ENCODE assay signal across 10 mouse cellular contexts in genomic region chr3:135505369-135505909, GRCm38 (mm10). TPM values are rescaled to one million over a fixed set of nuclear protein-coding genes. Genes with fewer than 3 reads are reported as not detected.
DNase-seq lines count a peak whose midpoint lies in the region; ATAC-seq and TF ChIP-seq lines count a peak whose summit lies in the region.
"Had no signal": no experiment of that assay in that cellular context is flagged by ENCODE, and none has a peak within 500 bp of the region (broad histone marks: within the 10 kb centered on the region; RNA-seq: fewer than 3 reads in every experiment).

No protein-coding gene starts in this region.

- no peaks in the 10 kb centered on the region for H3K4me1 ChIP-seq in hindbrain, embryonic 11.5 days (replicated peaks; ENCODE audit: control insufficient read depth, insufficient read depth, low read length)
- no peaks in the 10 kb centered on the region for H3K4me1 ChIP-seq in hindbrain, embryonic 12.5 days
- H3K4me1 ChIP-seq in E14TG2a.4 (replicated peaks; ENCODE audit: low read depth, low read length) = peaks cover 56% of the 10 kb centered on the region
- H3K4me1 ChIP-seq: embryonic facial prominence, embryonic 13.5 days had no signal

- H3K4me2 ChIP-seq in hindbrain, embryonic 11.5 days (replicated peaks; ENCODE audit: low read depth, low read length) = no peak overlapping the region
- no peak overlapping the region for H3K4me2 ChIP-seq in hindbrain, embryonic 12.5 days (replicated peaks)
- H3K4me2 ChIP-seq: embryonic facial prominence, embryonic 13.5 days; limb, embryonic 15.5 days had no signal

- no peak overlapping the region for H3K4me3 ChIP-seq in hindbrain, embryonic 11.5 days (ENCODE audit: low read depth, low read length)
- H3K4me3 ChIP-seq in hindbrain, embryonic 12.5 days = no peak overlapping the region
- peak overlapping the region; percentile 65 for H3K4me3 ChIP-seq in E14TG2a.4 (replicated peaks; ENCODE audit: low read length)
- H3K4me3 ChIP-seq: embryonic facial prominence, embryonic 13.5 days; limb, embryonic 15.5 days had no signal

- WGBS in hindbrain, embryonic 11.5 days = 59% methylated on average over 10 of the region's 10 CpGs
- WGBS in hindbrain, embryonic 12.5 days = 61% methylated on average over 10 of the region's 10 CpGs

- no peak overlapping the region for H3K9ac ChIP-seq in hindbrain, embryonic 11.5 days (ENCODE audit: low read depth, low read length)
- no peak overlapping the region for H3K9ac ChIP-seq in hindbrain, embryonic 12.5 days
- H3K9ac ChIP-seq: embryonic facial prominence, embryonic 13.5 days; limb, embryonic 15.5 days had no signal

- peak; percentile 99 for TF ChIP-seq CTCF in E14TG2a.4 (conservative IDR thresholded peaks at IDR 0.05; ENCODE audit: low read length)

- H3K36me3 ChIP-seq in hindbrain, embryonic 11.5 days (ENCODE audit: control insufficient read depth, insufficient read depth, low read length) = no peaks in the 10 kb centered on the region
- no peaks in the 10 kb centered on the region for H3K36me3 ChIP-seq in hindbrain, embryonic 12.5 days
- no peaks in the 10 kb centered on the region for H3K36me3 ChIP-seq in E14TG2a.4 (ENCODE audit: insufficient read depth, low read length)
- H3K36me3 ChIP-seq: embryonic facial prominence, embryonic 13.5 days; limb, embryonic 15.5 days had no signal

- ATAC-seq in hindbrain, embryonic 11.5 days (ENCODE audit: low FRiP score) = no peak
- no peak for ATAC-seq in hindbrain, embryonic 12.5 days (ENCODE audit: low FRiP score)

- H3K9me3 ChIP-seq in hindbrain, embryonic 11.5 days (ENCODE audit: control insufficient read depth, low read length) = no peaks in the 10 kb centered on the region
- no peaks in the 10 kb centered on the region for H3K9me3 ChIP-seq in hindbrain, embryonic 12.5 days (replicated peaks)
- H3K9me3 ChIP-seq in E14TG2a.4 (ENCODE audit: low read length) = no peaks in the 10 kb centered on the region
- H3K9me3 ChIP-seq: embryonic facial prominence, embryonic 13.5 days; limb, embryonic 15.5 days had no signal

- intact Hi-C loops in gastrocnemius, postnatal 14 days (cut with DNase I; ENCODE audit: low total_unique reads) = no loop called here

- H3K27me3 ChIP-seq in hindbrain, embryonic 11.5 days (ENCODE audit: control insufficient read depth, insufficient read depth, low read length) = no peaks in the 10 kb centered on the region
- no peaks in the 10 kb centered on the region for H3K27me3 ChIP-seq in hindbrain, embryonic 12.5 days
- H3K27me3 ChIP-seq in E14TG2a.4 (ENCODE audit: insufficient read depth, low read length) = no peaks in the 10 kb centered on the region
- H3K27me3 ChIP-seq: embryonic facial prominence, embryonic 13.5 days; limb, embryonic 15.5 days had no signal

- no peak overlapping the region for H3K27ac ChIP-seq in hindbrain, embryonic 11.5 days (ENCODE audit: low read depth, low read length)
- H3K27ac ChIP-seq in hindbrain, embryonic 12.5 days = no peak overlapping the region
- H3K27ac ChIP-seq: embryonic facial prominence, embryonic 13.5 days; limb, embryonic 15.5 days had no signal

- DNase-seq in hindbrain, embryonic 11.5 days (ENCODE audit: low spot score) = peak; percentile 48
- DNase-seq in c-Kit-positive CD71-negative TER-119-negative erythroid progenitor cells, embryonic 14.5 days (ENCODE audit: low read depth) = peak; percentile 58
- peak; percentile 54 for DNase-seq in gastrocnemius, postnatal 14 days
- peak; percentile 23 to 57 for DNase-seq in layer of hippocampus, postnatal 25 days (ENCODE audit: extremely low spot score in 1 of 2, low spot score in 1 of 2)
- DNase-seq in monocyte, adult 2 months (ENCODE audit: low read depth in 1 of 2, low spot score in 2 of 2) = peak; percentile 22 to 40
- DNase-seq in thymus, postnatal 36 days = peak; percentile 72 to 79

RNA-seq across cellular contexts. Expression of gene Manba, which starts 20.0 kb away (rescaled TPM):
- polyA plus RNA-seq in hindbrain, embryonic 11.5 days (2014; fragmentation: Nextera tagmentation; extraction: Ambion mirVana) = 3.7 and 4.8 TPM in 2 replicates
- polyA plus RNA-seq in hindbrain, embryonic 12.5 days (2016; fragmentation: Nextera tagmentation; extraction: Ambion mirVana) = 5.7 and 6.1 TPM in 2 replicates
- 1 to 10 TPM; 4.6 to 6.6 TPM for total RNA-seq in gastrocnemius, postnatal 14 days (2021)
- total RNA-seq in layer of hippocampus, postnatal 25 days (2021) = 1 to 10 TPM; 6.0 to 7.4 TPM
